Comparison of ENCODE assay signal across 8 mouse cellular contexts in genomic region chr11:97441658-97442125, GRCm38 (mm10). TPM values are rescaled to one million over a fixed set of nuclear protein-coding genes. Genes with fewer than 3 reads are reported as not detected.
DNase-seq lines count a peak whose midpoint lies in the region; ATAC-seq and TF ChIP-seq lines count a peak whose summit lies in the region.

No protein-coding gene starts in this region.

- DNase-seq in heart, postnatal 25 days (ENCODE audit: low spot score): no peak
- DNase-seq in MEL (ENCODE audit: low read depth, low spot score): peak; percentile 58
- peak; percentile 38 for DNase-seq in heart, postnatal 0 days (ENCODE audit: low spot score)
- peak; percentile 48 for DNase-seq in liver, postnatal 0 days
- no peak for DNase-seq in layer of hippocampus, postnatal 10 days (ENCODE audit: low spot score in 2 of 2)
- no peak for DNase-seq in left cerebral cortex, postnatal 14 days (ENCODE audit: low spot score in 2 of 2)
- DNase-seq in adrenal gland, adult 2 months: no peak

- no peak for TF ChIP-seq POLR2A in MEL (IDR thresholded peaks at IDR 0.05; ENCODE audit: control insufficient read depth in 1 of 2, insufficient read depth in 1 of 2, low read depth in 1 of 2, low read length in 2 of 2, poor library complexity in 1 of 2)

- no peak for TF ChIP-seq CTCF in MEL (IDR thresholded peaks at IDR 0.05 in 2 of 3, conservative IDR thresholded peaks at IDR 0.05 in 1 of 3; ENCODE audit: control insufficient read depth in 1 of 3, insufficient read depth in 1 of 3, low read depth in 2 of 3, low read length in 3 of 3, poor library complexity in 1 of 3, severe bottlenecking in 1 of 3)
- no peak for TF ChIP-seq CTCF in heart, postnatal 0 days (IDR thresholded peaks at IDR 0.05; ENCODE audit: low read depth)
- no peak for TF ChIP-seq CTCF in liver, postnatal 0 days (IDR thresholded peaks at IDR 0.05; ENCODE audit: low read depth)

- peak overlapping the region; percentile 99 for H3K27ac ChIP-seq in heart, embryonic 12.5 days (ENCODE audit: poor library complexity, severe bottlenecking)
- H3K27ac ChIP-seq in MEL (ENCODE audit: control insufficient read depth, low read depth, low read length): peak overlapping the region; percentile 50
- H3K27ac ChIP-seq in heart, postnatal 0 days (ENCODE audit: low read depth): peak overlapping the region; percentile 93
- peak overlapping the region; percentile 85 for H3K27ac ChIP-seq in liver, postnatal 0 days (ENCODE audit: low read depth)

- no peaks in the 10 kb centered on the region for H3K9me3 ChIP-seq in heart, embryonic 12.5 days (replicated peaks)
- no peaks in the 10 kb centered on the region for H3K9me3 ChIP-seq in MEL (replicated peaks; ENCODE audit: insufficient read depth, low read length)
- no peaks in the 10 kb centered on the region for H3K9me3 ChIP-seq in heart, postnatal 0 days (replicated peaks; ENCODE audit: control insufficient read depth, low read length)
- H3K9me3 ChIP-seq in liver, postnatal 0 days (ENCODE audit: low read length): no peaks in the 10 kb centered on the region

- H3K4me2 ChIP-seq in heart, embryonic 12.5 days: peak overlapping the region; percentile 86
- H3K4me2 ChIP-seq in heart, postnatal 0 days (ENCODE audit: low read depth, low read length): peak overlapping the region; percentile 81
- H3K4me2 ChIP-seq in liver, postnatal 0 days (ENCODE audit: low read depth, low read length): peak overlapping the region; percentile 68

- WGBS in heart, embryonic 12.5 days: 7% methylated on average over 3 of the region's 3 CpGs
- WGBS in heart, postnatal 0 days: 10% methylated on average over 3 of the region's 3 CpGs
- WGBS in liver, postnatal 0 days (ENCODE audit: insufficient replicate concordance): 34% methylated on average over 3 of the region's 3 CpGs

- peaks cover 40% of the 10 kb centered on the region for H3K36me3 ChIP-seq in heart, embryonic 12.5 days
- peaks cover 0 to 35% of the 10 kb centered on the region in 2 experiments; a peak in 2 of 4 replicates for H3K36me3 ChIP-seq in MEL (ENCODE audit: control insufficient read depth in 1 of 2, insufficient read depth in 2 of 2, low read length in 2 of 2)
- peaks cover 28% of the 10 kb centered on the region for H3K36me3 ChIP-seq in heart, postnatal 0 days (replicated peaks; ENCODE audit: control insufficient read depth, insufficient read depth, low read length)
- H3K36me3 ChIP-seq in liver, postnatal 0 days (replicated peaks; ENCODE audit: insufficient read depth, low read length): peaks cover 31% of the 10 kb centered on the region

- peak overlapping the region; percentile 96 for H3K4me3 ChIP-seq in heart, embryonic 12.5 days
- H3K4me3 ChIP-seq in MEL (ENCODE audit: control insufficient read depth in 1 of 2, insufficient read depth in 1 of 2, low read depth in 2 of 2, low read length in 2 of 2): peak overlapping the region; percentile 5 to 13; a peak in 1 of 4 replicates
- H3K4me3 ChIP-seq in heart, postnatal 0 days (ENCODE audit: low read depth, low read length): peak overlapping the region; percentile 77
- peak overlapping the region; percentile 59 for H3K4me3 ChIP-seq in liver, postnatal 0 days (ENCODE audit: low read depth, low read length)

- peak overlapping the region; percentile 100 for H3K9ac ChIP-seq in heart, embryonic 12.5 days
- H3K9ac ChIP-seq in MEL (ENCODE audit: control insufficient read depth, low read depth, low read length, poor library complexity, severe bottlenecking): peak overlapping the region; percentile 37
- peak overlapping the region; percentile 18 for H3K9ac ChIP-seq in heart, postnatal 0 days (replicated peaks; ENCODE audit: low read depth, low read length)
- H3K9ac ChIP-seq in liver, postnatal 0 days (replicated peaks): peak overlapping the region; percentile 71

- H3K79me2 ChIP-seq in MEL (ENCODE audit: control insufficient read depth, insufficient read depth, low read length, poor library complexity): no peaks in the 10 kb centered on the region

- ATAC-seq in heart, embryonic 12.5 days (ENCODE audit: insufficient number of reproducible peaks, low FRiP score): no peak
- ATAC-seq in heart, postnatal 0 days (ENCODE audit: insufficient read depth, low read depth): no peak
- no peak for ATAC-seq in liver, postnatal 0 days

- intact Hi-C loops in heart, postnatal 25 days (cut with DNase I): no loop called here
- intact Hi-C loops in left cerebral cortex, postnatal 14 days (cut with DNase I): no loop called here

- no peaks in the 10 kb centered on the region for H3K27me3 ChIP-seq in heart, embryonic 12.5 days (replicated peaks)
- H3K27me3 ChIP-seq in MEL (ENCODE audit: control insufficient read depth in 1 of 2, insufficient read depth in 2 of 2, low read length in 2 of 2): no peaks in the 10 kb centered on the region
- no peaks in the 10 kb centered on the region for H3K27me3 ChIP-seq in heart, postnatal 0 days (ENCODE audit: control insufficient read depth, insufficient read depth, low read length)
- no peaks in the 10 kb centered on the region for H3K27me3 ChIP-seq in liver, postnatal 0 days (ENCODE audit: insufficient read depth, low read length)

- TF ChIP-seq RAD21 in MEL (IDR thresholded peaks at IDR 0.05; ENCODE audit: low read depth, low read length): no peak

- peak; percentile 28 to 48; a peak in 1 of 4 replicates for TF ChIP-seq EP300 in MEL (IDR thresholded peaks at IDR 0.05; ENCODE audit: low read depth in 1 of 2, low read length in 2 of 2)
- no peak for TF ChIP-seq EP300 in heart, postnatal 0 days (IDR thresholded peaks at IDR 0.05; ENCODE audit: low read depth)
- 0 out of 2 replicates have a peak, but pooled peaks have one; percentile 9 for TF ChIP-seq EP300 in liver, postnatal 0 days (IDR thresholded peaks at IDR 0.05; ENCODE audit: low read depth)

- peaks cover 88% of the 10 kb centered on the region for H3K4me1 ChIP-seq in heart, embryonic 12.5 days (replicated peaks)
- H3K4me1 ChIP-seq in MEL (ENCODE audit: control insufficient read depth in 1 of 2, insufficient read depth in 2 of 2, low read length in 2 of 2): peaks cover 30 to 44% of the 10 kb centered on the region in 2 experiments
- peaks cover 57% of the 10 kb centered on the region for H3K4me1 ChIP-seq in heart, postnatal 0 days (ENCODE audit: control insufficient read depth, insufficient read depth)
- peaks cover 76% of the 10 kb centered on the region for H3K4me1 ChIP-seq in liver, postnatal 0 days (ENCODE audit: insufficient read depth)

TF ChIP-seq in MEL, 35 proteins besides CTCF, POLR2A, EP300 and RAD21:
- TF ChIP-seq MYB (IDR thresholded peaks at IDR 0.05; ENCODE audit: low read depth, low read length) (no peak), GABPA (IDR thresholded peaks at IDR 0.05; ENCODE audit: low read depth, low read length) (0 out of 2 replicates have a peak, but pooled peaks have one; percentile 18), ETS1 (IDR thresholded peaks at IDR 0.05; ENCODE audit: low read depth, low read length) (peak; percentile 33; the same call in 1 of the 2 replicates), GATA1 (IDR thresholded peaks at IDR 0.05; ENCODE audit: low read depth, low read length) (peak; percentile 62), SIN3A (IDR thresholded peaks at IDR 0.05; ENCODE audit: low read length) (0 out of 2 replicates have a peak, but pooled peaks have one; percentile 14), MXI1 (IDR thresholded peaks at IDR 0.05; ENCODE audit: low read depth, low read length) (no peak), HCFC1 (IDR thresholded peaks at IDR 0.05; ENCODE audit: low read depth, low read length) (no peak), POLR2AphosphoS2 (IDR thresholded peaks at IDR 0.05; ENCODE audit: low read length) (no peak), TAL1 (IDR thresholded peaks at IDR 0.05; ENCODE audit: low read length) (peak; percentile 52; the same call in 1 of the 2 replicates), ELF1 (IDR thresholded peaks at IDR 0.05; ENCODE audit: low read depth, low read length) (no peak), NELFE (IDR thresholded peaks at IDR 0.05; ENCODE audit: low read depth, low read length) (0 out of 2 replicates have a peak, but pooled peaks have one; percentile 28)

RNA-seq across cellular contexts. Expression of gene Arhgap23, which starts 26.4 kb away (rescaled TPM):
- 12.4 and 12.5 TPM in 2 replicates for polyA plus RNA-seq in heart, embryonic 12.5 days (2016; fragmentation: Nextera tagmentation; extraction: Ambion mirVana)
- total RNA-seq in heart, postnatal 25 days (2021): 10 to 100 TPM; 14.8 to 19.4 TPM
- 1.7 and 1.8 TPM in 2 replicates for total RNA-seq in MEL (2012; rRNA removed)
- 1 to 10 TPM in 1 of 2 experiments, not detected in 1; 7.5 TPM for polyA plus RNA-seq in MEL (2012; ENCODE audit: insufficient read depth in 1 of 2, insufficient read length in 2 of 2, low read depth in 1 of 2, low replicate concordance in 2 of 2, missing spikeins in 1 of 2)
- total RNA-seq in heart, postnatal 0 days (2014; rRNA removed; ENCODE audit: low replicate concordance): 44.0 and 53.5 TPM in 2 replicates
- polyA plus RNA-seq in heart, postnatal 0 days (2015; fragmentation: Nextera tagmentation; extraction: Ambion mirVana): 3.7 and 3.8 TPM in 2 replicates
- polyA plus RNA-seq in liver, postnatal 0 days (2015; fragmentation: Nextera tagmentation; extraction: Ambion mirVana): 5.6 and 5.7 TPM in 2 replicates
- 10 to 100 TPM; 73.3 to 77.4 TPM for total RNA-seq in layer of hippocampus, postnatal 10 days (2021)
- total RNA-seq in left cerebral cortex, postnatal 14 days (2021): 10 to 100 TPM; 70.1 to 71.4 TPM
- 10 to 100 TPM; 29.0 to 29.3 TPM for total RNA-seq in adrenal gland, adult 2 months (2021)
- 96.3 and 106 TPM in 2 replicates for polyA plus RNA-seq in adrenal gland, adult 2 months (2012; rRNA removed)

RNA-seq across cellular contexts. Expression of gene 4933428G20Rik, which starts 58.4 kb away (rescaled TPM):
- polyA plus RNA-seq in heart, embryonic 12.5 days (2016; fragmentation: Nextera tagmentation; extraction: Ambion mirVana): 0.90 and 1.00 TPM in 2 replicates
- total RNA-seq in heart, postnatal 25 days (2021): not detected
- total RNA-seq in MEL (2012; rRNA removed): not detected in 2 replicates
- polyA plus RNA-seq in MEL (2012; ENCODE audit: insufficient read depth in 1 of 2, insufficient read length in 2 of 2, low read depth in 1 of 2, low replicate concordance in 2 of 2, missing spikeins in 1 of 2): under 1 TPM in 1 of 2 experiments, not detected in 1; 0.15 TPM
- total RNA-seq in heart, postnatal 0 days (2014; rRNA removed; ENCODE audit: low replicate concordance): not detected in 2 replicates
- 0.45 TPM in 2 replicates for polyA plus RNA-seq in heart, postnatal 0 days (2015; fragmentation: Nextera tagmentation; extraction: Ambion mirVana)
- 0.20 and 0.25 TPM in 2 replicates for polyA plus RNA-seq in liver, postnatal 0 days (2015; fragmentation: Nextera tagmentation; extraction: Ambion mirVana)
- total RNA-seq in layer of hippocampus, postnatal 10 days (2021): under 1 TPM in 1 of 2 experiments, not detected in 1; 0.22 TPM
- under 1 TPM in 1 of 2 experiments, not detected in 1; 0.23 TPM for total RNA-seq in left cerebral cortex, postnatal 14 days (2021)
- total RNA-seq in adrenal gland, adult 2 months (2021): under 1 TPM in 1 of 2 experiments, not detected in 1; 0.59 TPM
- polyA plus RNA-seq in adrenal gland, adult 2 months (2012; rRNA removed): 0.07 and 0.09 TPM in 2 replicates

Comparison
In these comparisons a context has a peak if more than half of its experiments do, and no peak if none do; other contexts are left out.
1. DNase-seq: peak in MEL (single experiment), heart, postnatal 0 days (single experiment) and liver, postnatal 0 days (single experiment); none in heart, postnatal 25 days (single experiment), layer of hippocampus, postnatal 10 days (0 of 2), left cerebral cortex, postnatal 14 days (0 of 2) and adrenal gland, adult 2 months (single experiment).
2. H3K4me3 ChIP-seq: peak in every context shown above with its lines; median percentile 96 in heart, embryonic 12.5 days; 77 in heart, postnatal 0 days; 59 in liver, postnatal 0 days; 9 in MEL.
3. H3K9ac ChIP-seq: peak in every context shown above with its lines; median percentile 100 in heart, embryonic 12.5 days; 71 in liver, postnatal 0 days; 37 in MEL; 18 in heart, postnatal 0 days.
4. Peak in every context shown above with its lines, with median percentiles within 50 percentile points of each other: H3K27ac ChIP-seq and H3K4me2 ChIP-seq.